Mouse (Mus musculus): Measurements from ENCODE around the gene Defb20. TPM values are rescaled to one million over a fixed set of nuclear protein-coding genes. Genes with fewer than 3 reads are reported as not detected.

The Defb20 gene
- polyA plus RNA-seq, 1 experiment from 2014 or later = not detected

GRCm38 (mm10) chr2:152498020-152498419, 21.2 kb downstream of the Defb20 start:
- no peaks in the 10 kb centered on the region for H3K36me3 ChIP-seq (ENCODE audit: control insufficient read depth, insufficient read depth, low read length)
- H3K4me1 ChIP-seq (ENCODE audit: control insufficient read depth in 2 of 2, insufficient read depth in 2 of 2, low read length in 2 of 2) = peaks cover 3% of the 10 kb centered on the region in 2 experiments; a peak in 2 of 4 replicates
- no peak overlapping the region for H3K9ac ChIP-seq (ENCODE audit: low read length)
- WGBS = 71% methylated on average over 6 of the region's 6 CpGs
- H3K27ac ChIP-seq (replicated peaks in 1 of 2; ENCODE audit: control insufficient read depth in 1 of 2, insufficient read depth in 1 of 2, low read depth in 2 of 2, low read length in 2 of 2) = no peak overlapping the region
- no peak overlapping the region for H3K4me2 ChIP-seq (ENCODE audit: low read length)
- ATAC-seq (ENCODE audit: insufficient number of reproducible peaks, insufficient read depth, low FRiP score, low read depth) = no peak
- no peaks in the 10 kb centered on the region for H3K9me3 ChIP-seq (ENCODE audit: control insufficient read depth, low read length)
- no peaks in the 10 kb centered on the region for H3K27me3 ChIP-seq (ENCODE audit: control insufficient read depth, insufficient read depth, low read length)
- H3K4me3 ChIP-seq (ENCODE audit: control insufficient read depth in 1 of 2, insufficient read depth in 1 of 2, low read depth in 1 of 2, low read length in 2 of 2) = no peak overlapping the region

GRCm38 (mm10) chr2:152500204-152500862, 23.5 kb downstream of the Defb20 start:
- Histone ChIP-seq H3K36me3 (ENCODE audit: control insufficient read depth, insufficient read depth, low read length) (no peaks in the 10 kb centered on the region), H3K4me1 (ENCODE audit: control insufficient read depth in 2 of 2, insufficient read depth in 2 of 2, low read length in 2 of 2) (peaks cover 3% of the 10 kb centered on the region in 2 experiments; a peak in 2 of 4 replicates), H3K27me3 (ENCODE audit: control insufficient read depth, insufficient read depth, low read length) (no peaks in the 10 kb centered on the region), H3K9ac (ENCODE audit: low read length) (no peak overlapping the region), H3K4me2 (ENCODE audit: low read length) (no peak overlapping the region), H3K9me3 (ENCODE audit: control insufficient read depth, low read length) (no peaks in the 10 kb centered on the region), H3K27ac (replicated peaks in 1 of 2; ENCODE audit: control insufficient read depth in 1 of 2, insufficient read depth in 1 of 2, low read depth in 2 of 2, low read length in 2 of 2) (no peak overlapping the region), H3K4me3 (ENCODE audit: control insufficient read depth in 1 of 2, insufficient read depth in 1 of 2, low read depth in 1 of 2, low read length in 2 of 2) (no peak overlapping the region)
- 36% methylated on average over 7 of the region's 7 CpGs for WGBS
- no peak for ATAC-seq (ENCODE audit: insufficient number of reproducible peaks, insufficient read depth, low FRiP score, low read depth)

- H3K9ac ChIP-seq (ENCODE audit: low read length) = no peak overlapping the region
- no peak for ATAC-seq (ENCODE audit: insufficient number of reproducible peaks, insufficient read depth, low FRiP score, low read depth)
- no peak overlapping the region for H3K4me2 ChIP-seq (ENCODE audit: low read length)
- H3K4me1 ChIP-seq (ENCODE audit: control insufficient read depth in 2 of 2, insufficient read depth in 2 of 2, low read length in 2 of 2) = peaks cover 3% of the 10 kb centered on the region in 2 experiments; a peak in 2 of 4 replicates
- no peaks in the 10 kb centered on the region for H3K27me3 ChIP-seq (ENCODE audit: control insufficient read depth, insufficient read depth, low read length)
- 76% methylated on average over 6 of the region's 6 CpGs for WGBS
- no peak overlapping the region for H3K4me3 ChIP-seq (ENCODE audit: control insufficient read depth in 1 of 2, insufficient read depth in 1 of 2, low read depth in 1 of 2, low read length in 2 of 2)
- H3K36me3 ChIP-seq (ENCODE audit: control insufficient read depth, insufficient read depth, low read length) = no peaks in the 10 kb centered on the region
- no peaks in the 10 kb centered on the region for H3K9me3 ChIP-seq (ENCODE audit: control insufficient read depth, low read length)
- no peak overlapping the region for H3K27ac ChIP-seq (replicated peaks in 1 of 2; ENCODE audit: control insufficient read depth in 1 of 2, insufficient read depth in 1 of 2, low read depth in 2 of 2, low read length in 2 of 2)
These were observed 24.0 kb downstream of the Defb20 start for GRCm38 (mm10) chr2:152500863-152501229.

GRCm38 (mm10) chr2:152503950-152504349, 27.1 kb downstream of the Defb20 start:
- no peak for ATAC-seq (ENCODE audit: insufficient number of reproducible peaks, insufficient read depth, low FRiP score, low read depth)

GRCm38 (mm10) chr2:152511592-152511991, 34.7 kb downstream of the Defb20 start, which contains the start of gene Defb26:
TSS of gene Defb26 (minus strand) at chr2:152511692.
- Histone ChIP-seq H3K36me3 (ENCODE audit: control insufficient read depth, insufficient read depth, low read length) (no peaks in the 10 kb centered on the region), H3K9me3 (ENCODE audit: control insufficient read depth, low read length) (no peaks in the 10 kb centered on the region), H3K4me3 (ENCODE audit: control insufficient read depth in 1 of 2, insufficient read depth in 1 of 2, low read depth in 1 of 2, low read length in 2 of 2) (no peak within 1 kb of the TSS), H3K27ac (replicated peaks in 1 of 2; ENCODE audit: control insufficient read depth in 1 of 2, insufficient read depth in 1 of 2, low read depth in 2 of 2, low read length in 2 of 2) (no peak within 1 kb of the TSS), H3K9ac (ENCODE audit: low read length) (no peak within 1 kb of the TSS), H3K27me3 (ENCODE audit: control insufficient read depth, insufficient read depth, low read length) (no peaks in the 10 kb centered on the region), H3K4me1 (ENCODE audit: control insufficient read depth in 2 of 2, insufficient read depth in 2 of 2, low read length in 2 of 2) (no peaks in the 10 kb centered on the region), H3K4me2 (ENCODE audit: low read length) (no peak within 1 kb of the TSS)
- 84% methylated on average over 1 of the region's 1 CpGs for WGBS
- ATAC-seq (ENCODE audit: insufficient number of reproducible peaks, insufficient read depth, low FRiP score, low read depth) = no peak

More at GRCm38 (mm10) chr2:152503950-152504349, 27.1 kb downstream of the Defb20 start:
- Histone ChIP-seq H3K36me3 (ENCODE audit: control insufficient read depth, insufficient read depth, low read length) (no peaks in the 10 kb centered on the region), H3K27ac (replicated peaks in 1 of 2; ENCODE audit: control insufficient read depth in 1 of 2, insufficient read depth in 1 of 2, low read depth in 2 of 2, low read length in 2 of 2) (no peak overlapping the region), H3K9ac (ENCODE audit: low read length) (no peak overlapping the region), H3K27me3 (ENCODE audit: control insufficient read depth, insufficient read depth, low read length) (no peaks in the 10 kb centered on the region), H3K4me3 (ENCODE audit: control insufficient read depth in 1 of 2, insufficient read depth in 1 of 2, low read depth in 1 of 2, low read length in 2 of 2) (no peak overlapping the region), H3K4me1 (ENCODE audit: control insufficient read depth in 2 of 2, insufficient read depth in 2 of 2, low read length in 2 of 2) (peaks cover 3% of the 10 kb centered on the region in 2 experiments; a peak in 2 of 4 replicates), H3K4me2 (ENCODE audit: low read length) (no peak overlapping the region), H3K9me3 (ENCODE audit: control insufficient read depth, low read length) (no peaks in the 10 kb centered on the region)
- 77% methylated on average over 2 of the region's 2 CpGs for WGBS

GRCm38 (mm10) chr2:152516084-152516483, 39.2 kb downstream of the Defb20 start:
- H3K4me2 ChIP-seq (ENCODE audit: low read length) = no peak overlapping the region
- no peaks in the 10 kb centered on the region for H3K36me3 ChIP-seq (ENCODE audit: control insufficient read depth, insufficient read depth, low read length)
- no peaks in the 10 kb centered on the region for H3K9me3 ChIP-seq (ENCODE audit: control insufficient read depth, low read length)
- no peak overlapping the region for H3K9ac ChIP-seq (ENCODE audit: low read length)
- H3K27me3 ChIP-seq (ENCODE audit: control insufficient read depth, insufficient read depth, low read length) = no peaks in the 10 kb centered on the region
- H3K27ac ChIP-seq (replicated peaks in 1 of 2; ENCODE audit: control insufficient read depth in 1 of 2, insufficient read depth in 1 of 2, low read depth in 2 of 2, low read length in 2 of 2) = no peak overlapping the region
- no peak overlapping the region for H3K4me3 ChIP-seq (ENCODE audit: control insufficient read depth in 1 of 2, insufficient read depth in 1 of 2, low read depth in 1 of 2, low read length in 2 of 2)
- H3K4me1 ChIP-seq (ENCODE audit: control insufficient read depth in 2 of 2, insufficient read depth in 2 of 2, low read length in 2 of 2) = no peaks in the 10 kb centered on the region
- ATAC-seq (ENCODE audit: insufficient number of reproducible peaks, insufficient read depth, low FRiP score, low read depth) = no peak
- WGBS = 74% methylated on average over 4 of the region's 4 CpGs

GRCm38 (mm10) chr2:152517981-152518380, 41.1 kb downstream of the Defb20 start, which contains the start of gene Defb28:
TSS of gene Defb28 (plus strand) at chr2:152518255.
- H3K9me3 ChIP-seq (ENCODE audit: control insufficient read depth, low read length) = no peaks in the 10 kb centered on the region

More at GRCm38 (mm10) chr2:152517981-152518380, 41.1 kb downstream of the Defb20 start, which contains the start of gene Defb28:
- H3K4me3 ChIP-seq (ENCODE audit: control insufficient read depth in 1 of 2, insufficient read depth in 1 of 2, low read depth in 1 of 2, low read length in 2 of 2) = no peak within 1 kb of the TSS
- H3K36me3 ChIP-seq (ENCODE audit: control insufficient read depth, insufficient read depth, low read length) = no peaks in the 10 kb centered on the region
- H3K4me1 ChIP-seq (ENCODE audit: control insufficient read depth in 2 of 2, insufficient read depth in 2 of 2, low read length in 2 of 2) = no peaks in the 10 kb centered on the region
- H3K4me2 ChIP-seq (ENCODE audit: low read length) = no peak within 1 kb of the TSS
- ATAC-seq (ENCODE audit: insufficient number of reproducible peaks, insufficient read depth, low FRiP score, low read depth) = no peak
- H3K27me3 ChIP-seq (ENCODE audit: control insufficient read depth, insufficient read depth, low read length) = no peaks in the 10 kb centered on the region
- H3K27ac ChIP-seq (replicated peaks in 1 of 2; ENCODE audit: control insufficient read depth in 1 of 2, insufficient read depth in 1 of 2, low read depth in 2 of 2, low read length in 2 of 2) = no peak within 1 kb of the TSS
- 68% methylated on average over 4 of the region's 4 CpGs for WGBS
- H3K9ac ChIP-seq (ENCODE audit: low read length) = no peak within 1 kb of the TSS

All from heart, embryonic 14.5 days (tissue).